Mouse (Mus musculus) lung, embryonic 16.5 days (tissue): ENCODE measurements around the gene Prkca. TPM values are rescaled to one million over a fixed set of nuclear protein-coding genes. Genes with fewer than 3 reads are reported as not detected.

Experiments
- ATAC-seq: fragments of 200-750 bp; cut with Nextera tagmentation; 2 replicates; pipeline ENCODE4 v1.8.0; 2017; ENCODE audit warnings: low read depth, mild to moderate bottlenecking, moderate library complexity
- H3K27ac ChIP-seq: fragments of 300-500 bp; sonication (generic); 2 replicates; pipeline ENCODE4 v1.5.1; 2014; ENCODE audit warnings: mild to moderate bottlenecking, control low read depth, low read length
- H3K27me3 ChIP-seq: fragments of 300-500 bp; sonication (generic); 2 replicates; pipeline ENCODE4 v1.6.1; 2014; ENCODE audit warnings: low read depth, low read length, mixed read lengths; ENCODE audit not compliant: control insufficient read depth, insufficient read depth
- H3K36me3 ChIP-seq: fragments of 300-500 bp; sonication (generic); 2 replicates; pipeline ENCODE4 v1.6.1; 2014; ENCODE audit warnings: low read length; ENCODE audit not compliant: control insufficient read depth, insufficient read depth
- H3K4me1 ChIP-seq: fragments of 300-500 bp; sonication (generic); replicated peaks from 2 replicates; pipeline ENCODE4 v1.6.1; 2014; ENCODE audit warnings: low read length, mixed read lengths; ENCODE audit not compliant: control insufficient read depth, insufficient read depth
- H3K4me2 ChIP-seq: fragments of 300-500 bp; sonication (generic); 2 replicates; pipeline ENCODE4 v1.6.1; 2014; ENCODE audit warnings: low read depth, low read length, control low read depth
- H3K4me3 ChIP-seq: fragments of 300-500 bp; sonication (generic); 2 replicates; pipeline ENCODE4 v1.5.1; 2014; ENCODE audit warnings: mild to moderate bottlenecking, low read length, control low read depth
- H3K9ac ChIP-seq: fragments of 300-500 bp; sonication (generic); 2 replicates; pipeline ENCODE4 v1.6.1; 2014; ENCODE audit warnings: low read length, control low read depth
- H3K9me3 ChIP-seq: fragments of 300-500 bp; sonication (generic); 2 replicates; pipeline ENCODE4 v1.6.1; 2016; ENCODE audit warnings: low read length; ENCODE audit not compliant: control insufficient read depth
- WGBS: fragments of 180-500 bp; shearing (Covaris S2); extraction: QIAGEN DNeasy Blood & Tissue Kit; methylation state at CpG from one replicate; pipeline ENCODE4 v1.1.7; 2014; 5-methylcytosine and 5-hydroxymethylcytosine counted together
- polyA plus RNA-seq: library from polyadenylated mRNA; unstranded; fragments of >200 nt; fragmentation: Nextera tagmentation; extraction: Ambion mirVana; gene quantifications from 2 replicates; pipeline ENCODE4 v1.2.1, GENCODE M21; 2015

Gene Prkca
- polyA plus RNA-seq, 1 experiment from 2014 or later: 10.1 TPM

DNA sequence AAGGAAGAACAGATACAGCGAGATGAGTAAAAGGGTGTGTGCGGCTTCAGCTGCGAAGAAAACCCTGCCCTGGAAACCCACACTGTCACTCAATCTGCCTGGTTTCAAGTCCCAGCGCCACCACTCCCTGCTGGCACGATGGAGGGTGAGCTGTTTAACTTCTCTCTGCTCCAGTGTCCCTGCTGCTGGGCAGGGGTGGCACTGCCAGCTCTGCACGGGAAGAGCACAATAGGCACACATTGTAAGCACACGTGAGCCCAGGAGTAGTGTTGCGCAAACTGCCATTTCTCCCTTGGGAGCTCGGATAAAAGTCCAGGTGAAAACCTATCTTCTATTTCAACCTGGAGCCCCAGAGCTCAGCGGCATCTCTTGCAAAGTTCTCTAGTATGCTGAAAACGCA is 12.9 kb downstream of the Prkca start:
- no peak for ATAC-seq
- WGBS: 78% methylated on average over 11 of the region's 11 CpGs
- Histone ChIP-seq H3K36me3 (no peaks in the 10 kb centered on the region), H3K9me3 (no peaks in the 10 kb centered on the region), H3K27ac (no peak overlapping the region), H3K9ac (no peak overlapping the region), H3K4me1 (peaks cover 3% of the 10 kb centered on the region), H3K4me2 (no peak overlapping the region), H3K27me3 (no peaks in the 10 kb centered on the region), H3K4me3 (no peak overlapping the region)

DNA sequence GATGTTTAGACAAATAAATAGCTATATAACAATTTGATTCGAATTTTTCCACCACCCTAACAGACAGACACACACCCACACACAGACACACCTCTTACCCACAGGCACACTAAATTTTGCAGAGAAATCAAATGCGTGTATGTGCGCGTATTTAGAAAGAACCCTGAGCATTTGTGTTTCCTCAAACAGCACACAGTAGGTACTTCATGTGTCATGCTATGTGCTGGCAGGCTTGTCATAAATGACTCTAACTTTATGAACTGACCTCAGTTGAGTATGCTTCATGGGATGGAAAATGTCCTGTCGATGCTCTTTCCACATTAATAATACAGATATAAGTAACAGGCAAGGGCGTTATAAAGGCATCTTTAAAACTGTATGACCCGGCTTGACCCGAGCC is 17.8 kb downstream of the Prkca start:
- ATAC-seq: no peak
- H3K36me3 ChIP-seq: no peaks in the 10 kb centered on the region
- no peak overlapping the region for H3K4me2 ChIP-seq
- H3K4me3 ChIP-seq: no peak overlapping the region
- WGBS: 80% methylated on average over 8 of the region's 8 CpGs
- no peaks in the 10 kb centered on the region for H3K27me3 ChIP-seq
- no peaks in the 10 kb centered on the region; the same call in none of the 2 replicates for H3K4me1 ChIP-seq
- H3K9me3 ChIP-seq: no peaks in the 10 kb centered on the region
- no peak overlapping the region for H3K27ac ChIP-seq
- no peak overlapping the region for H3K9ac ChIP-seq

GRCm38 (mm10) chr11:108322156-108322555 is 21.6 kb downstream of the Prkca start:
- Histone ChIP-seq H3K27ac (no peak overlapping the region), H3K36me3 (no peaks in the 10 kb centered on the region), H3K9me3 (no peaks in the 10 kb centered on the region), H3K4me2 (no peak overlapping the region), H3K27me3 (no peaks in the 10 kb centered on the region), H3K4me1 (no peaks in the 10 kb centered on the region), H3K4me3 (no peak overlapping the region), H3K9ac (no peak overlapping the region)
- ATAC-seq: no peak
- 85% methylated on average over 2 of the region's 2 CpGs for WGBS

DNA sequence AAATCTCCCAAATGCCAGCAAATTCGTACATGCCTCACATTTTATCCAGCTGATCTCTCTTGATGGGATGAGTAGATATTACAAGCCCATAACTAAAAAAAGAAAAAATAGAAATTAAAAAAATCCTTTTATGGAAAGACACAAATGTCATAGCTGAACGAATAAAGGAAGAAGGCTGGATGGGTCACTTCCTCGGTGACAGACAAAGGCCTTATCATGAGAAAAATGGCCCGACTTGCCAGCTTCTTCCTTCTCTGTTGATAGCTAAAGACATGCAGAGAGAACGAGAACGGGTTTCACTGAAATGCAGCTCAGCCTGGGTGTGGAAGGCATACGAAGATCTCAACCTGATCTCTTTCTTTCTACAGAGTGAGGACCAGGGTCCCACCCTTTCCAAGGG is 23.2 kb downstream of the Prkca start:
- Histone ChIP-seq H3K4me1 (no peaks in the 10 kb centered on the region), H3K4me2 (no peak overlapping the region), H3K27ac (no peak overlapping the region), H3K4me3 (no peak overlapping the region), H3K36me3 (no peaks in the 10 kb centered on the region), H3K27me3 (no peaks in the 10 kb centered on the region), H3K9ac (no peak overlapping the region), H3K9me3 (no peaks in the 10 kb centered on the region)
- ATAC-seq: no peak
- WGBS: 63% methylated on average over 7 of the region's 7 CpGs

DNA sequence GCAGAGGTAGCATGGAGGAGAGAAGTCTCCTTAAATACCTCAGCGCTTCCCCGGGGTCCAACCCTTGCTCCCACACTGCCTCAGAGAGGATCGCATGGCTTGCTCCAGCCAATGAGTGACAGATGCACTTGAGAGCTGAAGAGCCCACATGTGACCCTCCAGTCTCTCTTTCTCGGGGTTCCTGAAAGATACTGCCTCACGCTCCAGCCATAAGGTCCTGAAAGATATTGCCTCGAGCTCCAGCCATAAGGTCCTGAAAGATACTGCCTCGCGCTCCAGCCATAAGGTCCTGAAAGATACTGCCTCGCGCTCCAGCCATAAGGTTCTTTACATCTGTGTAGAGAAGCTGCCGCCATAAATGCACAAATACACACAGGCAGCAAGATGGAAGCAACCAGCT is 24.6 kb downstream of the Prkca start:
- H3K27ac ChIP-seq: no peak overlapping the region
- H3K4me2 ChIP-seq: no peak overlapping the region
- H3K9me3 ChIP-seq: no peaks in the 10 kb centered on the region
- 77% methylated on average over 11 of the region's 11 CpGs for WGBS
- no peak for ATAC-seq
- H3K4me1 ChIP-seq: 0 out of 2 replicates have a peak, but pooled peaks cover 4% of the 10 kb centered on the region
- H3K27me3 ChIP-seq: no peaks in the 10 kb centered on the region
- no peak overlapping the region for H3K9ac ChIP-seq
- H3K4me3 ChIP-seq: no peak overlapping the region
- H3K36me3 ChIP-seq: no peaks in the 10 kb centered on the region

GRCm38 (mm10) chr11:108317878-108318277 is 25.9 kb downstream of the Prkca start:
- ATAC-seq: no peak
- no peaks in the 10 kb centered on the region for H3K36me3 ChIP-seq
- H3K27ac ChIP-seq: no peak overlapping the region
- WGBS: 68% methylated on average over 6 of the region's 6 CpGs
- H3K27me3 ChIP-seq: no peaks in the 10 kb centered on the region
- no peak overlapping the region for H3K4me2 ChIP-seq
- H3K9me3 ChIP-seq: no peaks in the 10 kb centered on the region
- H3K4me3 ChIP-seq: no peak overlapping the region
- H3K4me1 ChIP-seq: 0 out of 2 replicates have a peak, but pooled peaks cover 4% of the 10 kb centered on the region
- H3K9ac ChIP-seq: no peak overlapping the region

- peaks cover 9% of the 10 kb centered on the region for H3K4me1 ChIP-seq
- no peaks in the 10 kb centered on the region for H3K27me3 ChIP-seq
- no peaks in the 10 kb centered on the region for H3K9me3 ChIP-seq
- no peak for ATAC-seq
- no peak overlapping the region for H3K27ac ChIP-seq
- no peak overlapping the region for H3K4me3 ChIP-seq
- H3K36me3 ChIP-seq: no peaks in the 10 kb centered on the region
- H3K9ac ChIP-seq: no peak overlapping the region
- WGBS: 79% methylated on average over 7 of the region's 7 CpGs
- no peak overlapping the region for H3K4me2 ChIP-seq
Measured at GRCm38 (mm10) chr11:108315736-108316135, 28.0 kb downstream of the Prkca start.

DNA sequence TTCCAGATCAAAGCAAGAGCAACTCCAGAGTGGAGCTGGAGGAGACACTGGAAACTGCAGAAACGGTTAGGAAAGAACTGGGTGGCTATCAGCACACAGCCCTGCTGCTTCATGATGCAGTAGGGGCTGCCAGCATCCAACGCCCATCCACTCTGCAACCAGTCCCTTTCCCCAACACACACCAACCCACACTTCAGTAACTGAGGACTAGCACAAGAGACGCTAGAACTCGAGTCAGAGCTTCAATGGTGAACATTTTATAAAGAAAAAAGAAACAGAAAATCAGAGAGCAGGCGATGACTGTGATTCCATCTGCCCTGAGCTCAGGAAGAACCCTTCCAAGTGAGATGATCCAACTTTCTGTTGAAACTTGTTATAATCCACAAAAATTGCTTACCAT is 31.2 kb downstream of the Prkca start:
- Histone ChIP-seq H3K27ac (no peak overlapping the region), H3K9me3 (no peaks in the 10 kb centered on the region), H3K4me2 (no peak overlapping the region), H3K4me3 (no peak overlapping the region), H3K36me3 (no peaks in the 10 kb centered on the region), H3K9ac (no peak overlapping the region), H3K4me1 (peaks cover 9% of the 10 kb centered on the region), H3K27me3 (no peaks in the 10 kb centered on the region)
- WGBS: 71% methylated on average over 5 of the region's 5 CpGs
- no peak; the same call in 1 of the 2 replicates for ATAC-seq

- ATAC-seq: no peak
- Histone ChIP-seq H3K36me3 (no peaks in the 10 kb centered on the region), H3K27me3 (no peaks in the 10 kb centered on the region), H3K9me3 (no peaks in the 10 kb centered on the region), H3K4me2 (no peak overlapping the region), H3K4me1 (peaks cover 9% of the 10 kb centered on the region), H3K27ac (no peak overlapping the region), H3K9ac (no peak overlapping the region), H3K4me3 (no peak overlapping the region)
- WGBS: 66% methylated on average over 2 of the region's 2 CpGs
Measured at GRCm38 (mm10) chr11:108311912-108312311, 31.8 kb downstream of the Prkca start.

GRCm38 (mm10) chr11:108309791-108310190 is 33.9 kb downstream of the Prkca start:
- H3K4me2 ChIP-seq: no peak overlapping the region
- H3K27ac ChIP-seq: no peak overlapping the region
- no peak overlapping the region for H3K4me3 ChIP-seq
- no peak overlapping the region for H3K9ac ChIP-seq
- no peaks in the 10 kb centered on the region for H3K36me3 ChIP-seq
- no peaks in the 10 kb centered on the region for H3K9me3 ChIP-seq
- H3K27me3 ChIP-seq: no peaks in the 10 kb centered on the region
- no peak for ATAC-seq
- 75% methylated on average over 5 of the region's 5 CpGs for WGBS
- peaks cover 9% of the 10 kb centered on the region for H3K4me1 ChIP-seq
